Mouse (Mus musculus) duodenum, adult 2 months (tissue): Measurements from ENCODE around the gene Unc93a2. TPM values are rescaled to one million over a fixed set of nuclear protein-coding genes. Genes with fewer than 3 reads are reported as not detected.

Source experiments
- polyA plus RNA-seq: library from polyadenylated mRNA; depleted of rRNA; stranded (reverse); fragments of >200 nt; gene quantifications from 2 replicates; pipeline ENCODE4 v1.2.3, GENCODE M21; 2012; ENCODE audit warnings: low replicate concordance; rRNA removed

Gene Unc93a2
- 13.6 and 59.8 TPM in 2 replicates for polyA plus RNA-seq

GRCm38 (mm10) chr17:7385364-7385763, at the start of gene Unc93a2:
Gene Unc93a2, minus strand, starts transcription at chr17:7385464.

GRCm38 (mm10) chr17:7371879-7372278, 13.4 kb downstream of the Unc93a2 start, which contains the start of gene Gm49630:
Gene Gm49630, minus strand, starts transcription at chr17:7371979.

GRCm38 (mm10) chr17:7352596-7352995, 32.7 kb downstream of the Unc93a2 start, which contains the start of gene Ttll2:
Gene Ttll2, minus strand, starts transcription at chr17:7352696.

GRCm38 (mm10) chr17:7324346-7324745, 60.9 kb downstream of the Unc93a2 start, which contains the start of gene Tcp10a:
Gene Tcp10a, plus strand, starts transcription at chr17:7324646.

Other genes with a start within 250 kb of the Unc93a2 start
- 1.5 and 1.6 TPM in 2 replicates for gene Rps6ka2, start 215.3 kb downstream of the Unc93a2 start, polyA plus RNA-seq
- gene Tcp10a, start 60.8 kb downstream of the Unc93a2 start, polyA plus RNA-seq: not detected in 2 replicates
- 0.89 and 5.2 TPM in 2 replicates for gene Ttll2, start 32.8 kb downstream of the Unc93a2 start, polyA plus RNA-seq
- 2.8 and 19.8 TPM in 2 replicates for gene Gm49630, start 13.5 kb downstream of the Unc93a2 start, polyA plus RNA-seq